Mouse (Mus musculus): Measurements from ENCODE around the gene Hist1h3e.
A peak's percentile ranks its signal among the peaks of the same experiment; 100 is the strongest.
"Not testable (repeated sequence)": the region's sequence is repeated elsewhere in the genome, so short reads cannot be mapped to it uniquely, and the experiment has no call there.

Hist1h3e gene

GRCm38 (mm10) chr13:23582219-23583056 lies 20.3 kb upstream of the Hist1h3e start:
- no peak for DNase-seq

- peak; percentile 99 for DNase-seq
Measured at GRCm38 (mm10) chr13:23581408-23582218, 19.4 kb upstream of the Hist1h3e start, which contains the start of gene Hist1h4d. Gene Hist1h4d (plus strand): TSS chr13:23581598.

- no peak for DNase-seq
Measured at GRCm38 (mm10) chr13:23577835-23578234, 15.7 kb upstream of the Hist1h3e start.

GRCm38 (mm10) chr13:23576906-23577639 lies 14.9 kb upstream of the Hist1h3e start:
- no peak for DNase-seq

GRCm38 (mm10) chr13:23576351-23576881 lies 14.2 kb upstream of the Hist1h3e start:
- DNase-seq = peak; percentile 27

- peak; percentile 39 for DNase-seq
Measured at GRCm38 (mm10) chr13:23575864-23576313, 13.7 kb upstream of the Hist1h3e start.

- DNase-seq = peak; percentile 93
Measured at GRCm38 (mm10) chr13:23575271-23575851, 13.2 kb upstream of the Hist1h3e start, which contains the start of gene Hist1h3d. Gene Hist1h3d (plus strand): TSS chr13:23575763.

GRCm38 (mm10) chr13:23574546-23575170 lies 12.5 kb upstream of the Hist1h3e start:
- peak; percentile 46 for DNase-seq

- DNase-seq = peak; percentile 100
Measured at GRCm38 (mm10) chr13:23573898-23574524, 11.8 kb upstream of the Hist1h3e start, which contains the start of the genes Hist1h2bf and Hist1h2ad. Gene Hist1h2bf (minus strand): TSS chr13:23574196. Gene Hist1h2ad (plus strand): TSS chr13:23574381.

- DNase-seq = not testable (repeated sequence)
Measured at GRCm38 (mm10) chr13:23573034-23573897, 11.1 kb upstream of the Hist1h3e start.

GRCm38 (mm10) chr13:23572218-23573033 lies 10.3 kb upstream of the Hist1h3e start:
- no peak for DNase-seq

GRCm38 (mm10) chr13:23571504-23572217 lies 9.5 kb upstream of the Hist1h3e start:
- peak; percentile 64 for DNase-seq

GRCm38 (mm10) chr13:23571022-23571503 lies 8.9 kb upstream of the Hist1h3e start, which contains the start of the genes Hist1h2ae and Hist1h2bg:
Gene Hist1h2ae (minus strand): TSS chr13:23571220.
Gene Hist1h2bg (plus strand): TSS chr13:23571396.
- DNase-seq = peak; percentile 97

GRCm38 (mm10) chr13:23570261-23571021 lies 8.3 kb upstream of the Hist1h3e start:
- DNase-seq = peak; percentile 36

GRCm38 (mm10) chr13:23564482-23564881 lies 2.3 kb upstream of the Hist1h3e start:
- DNase-seq = no peak

- peak; percentile 91 for DNase-seq
Measured at GRCm38 (mm10) chr13:23562699-23563462, 712 bp upstream of the Hist1h3e start.
